Mouse (Mus musculus): ENCODE measurements at regions not wholly inside any gene's neighbourhood (a gene's known extent, or its start where the extent isn't known, plus 50 kb on each side); places are given as distances from the start of the nearest gene placed in this dataset.

DNA sequence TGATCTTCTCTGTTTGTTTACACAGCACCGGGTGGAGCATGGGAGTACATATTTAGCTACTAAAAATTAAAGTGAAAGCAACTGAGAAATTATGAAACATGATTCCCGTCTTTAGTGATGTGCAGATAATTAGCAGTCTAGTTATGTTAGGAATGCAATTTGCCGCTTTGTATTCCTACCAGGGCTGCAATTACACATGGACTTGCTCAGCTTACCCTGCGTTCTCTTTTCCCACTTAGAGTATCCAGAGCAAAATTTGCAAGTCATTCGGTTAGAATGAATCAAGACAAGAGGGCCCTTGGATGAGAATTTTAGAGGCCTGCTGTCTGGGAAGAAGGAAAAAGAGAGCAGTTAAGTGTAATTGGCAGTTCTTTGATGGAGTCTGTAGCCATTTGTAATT is 126.0 kb upstream of the Gpr149 start:
- ATAC-seq (ENCODE audit: low TSS enrichment): peak; percentile 67

DNA sequence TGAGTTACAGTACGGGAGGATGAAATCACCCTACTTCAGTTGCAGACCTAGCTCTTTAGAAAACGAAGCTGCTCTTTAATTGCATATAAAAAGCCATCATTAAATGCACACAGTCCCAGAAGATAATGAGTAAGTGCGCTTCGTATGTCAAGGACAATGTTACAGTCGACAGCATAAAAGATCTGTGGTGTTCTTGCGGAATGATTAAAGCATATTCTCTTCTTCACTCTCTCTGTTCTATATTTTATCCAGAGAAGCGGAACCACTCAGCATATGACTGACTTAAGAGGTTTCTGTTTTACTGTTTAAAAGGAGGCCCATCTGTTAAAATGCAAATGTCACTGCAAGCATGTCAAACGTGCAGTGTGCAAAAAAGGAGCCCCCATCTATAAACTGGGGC is 121.0 kb upstream of the Gpr149 start:
- ATAC-seq (ENCODE audit: low TSS enrichment): peak; percentile 55; the same call in 1 of the 2 replicates

DNA sequence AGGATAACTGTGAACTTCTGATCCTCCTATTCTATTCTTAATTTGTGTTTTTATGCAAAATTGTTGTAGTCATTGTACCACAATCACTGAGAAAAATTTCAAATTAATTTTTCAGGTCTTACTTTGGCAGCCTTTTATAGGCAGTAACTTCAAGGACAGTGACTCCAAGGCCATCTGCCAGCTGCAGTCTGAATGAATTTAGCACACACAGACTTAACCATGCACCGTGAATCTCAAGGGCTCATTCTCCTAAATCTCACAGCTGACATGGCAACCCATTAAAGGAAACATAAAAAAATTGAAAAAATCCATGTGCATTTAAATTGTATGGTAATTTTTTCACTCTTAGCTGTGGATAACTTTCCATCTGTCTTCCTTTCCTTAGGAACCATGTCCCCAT is 111.9 kb upstream of the Gpr149 start:
- peak; percentile 70 for ATAC-seq (ENCODE audit: low TSS enrichment)

DNA sequence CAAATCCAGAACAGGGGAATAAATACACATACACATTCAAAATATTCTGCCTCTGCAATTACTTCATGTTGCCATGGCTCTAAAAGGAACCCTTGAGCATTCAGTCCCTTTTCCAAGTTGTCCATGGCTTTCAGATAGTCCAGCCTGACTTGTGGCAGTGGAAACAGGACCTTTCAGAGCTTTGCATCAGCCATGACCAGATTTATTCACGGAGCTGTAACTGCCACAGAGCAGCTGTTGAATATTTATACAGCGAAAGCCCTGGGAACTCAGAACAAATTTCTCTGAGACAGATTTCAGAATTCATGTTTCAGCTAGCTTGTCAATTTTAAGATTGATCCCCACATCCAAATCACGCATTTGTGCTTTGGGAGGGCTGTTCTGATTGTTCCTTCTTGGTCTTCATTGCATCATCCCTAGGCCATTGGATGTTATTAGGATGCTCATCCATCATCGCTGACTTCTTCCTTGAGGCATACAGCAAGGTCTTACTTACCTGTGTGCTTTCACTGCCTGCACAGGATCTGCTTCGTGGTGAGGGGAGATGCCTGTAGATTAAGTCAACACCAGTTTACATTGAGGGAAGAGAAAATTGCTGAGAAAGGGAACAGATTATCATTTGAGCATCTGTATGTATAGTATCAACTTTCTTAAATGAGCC is 110.5 kb upstream of the Gpr149 start:
- no peak for ATAC-seq (ENCODE audit: low TSS enrichment)
